Mouse (Mus musculus): Measurements from ENCODE around the gene Zbtb8os. TPM values are rescaled to one million over a fixed set of nuclear protein-coding genes. Genes with fewer than 3 reads are reported as not detected.

Zbtb8os gene
- polyA plus RNA-seq, 1 experiment, result 110 TPM

- TF ChIP-seq POLR2A (IDR thresholded peaks at IDR 0.05; ENCODE audit: low read depth, low read length), result no peak
- no peak overlapping the region for H3K4me3 ChIP-seq (ENCODE audit: insufficient read depth, low read length)
- peaks cover 15% of the 10 kb centered on the region for H3K4me1 ChIP-seq (ENCODE audit: control insufficient read depth, insufficient read depth, low read length)
- peak overlapping the region; percentile 61; the same call in 1 of the 2 replicates for H3K27ac ChIP-seq (ENCODE audit: insufficient read depth, low read length)
Observed at GRCm38 (mm10) chr4:129323491-129323890, 12.0 kb upstream of the Zbtb8os start.

- Histone ChIP-seq H3K4me1 (ENCODE audit: control insufficient read depth, insufficient read depth, low read length) (peaks cover 15% of the 10 kb centered on the region), H3K4me3 (ENCODE audit: insufficient read depth, low read length) (no peak overlapping the region), H3K27ac (ENCODE audit: insufficient read depth, low read length) (peak overlapping the region; percentile 90; the same call in 1 of the 2 replicates)
- TF ChIP-seq POLR2A (IDR thresholded peaks at IDR 0.05; ENCODE audit: low read depth, low read length) (no peak), CTCF (IDR thresholded peaks at IDR 0.05; ENCODE audit: borderline replicate concordance, insufficient read depth, low read length) (no peak)
Observed at GRCm38 (mm10) chr4:129324756-129325155, 10.7 kb upstream of the Zbtb8os start.

GRCm38 (mm10) chr4:129326191-129326590, 9.3 kb upstream of the Zbtb8os start:
- TF ChIP-seq CTCF (IDR thresholded peaks at IDR 0.05; ENCODE audit: borderline replicate concordance, insufficient read depth, low read length), result no peak
- TF ChIP-seq POLR2A (IDR thresholded peaks at IDR 0.05; ENCODE audit: low read depth, low read length), result no peak

GRCm38 (mm10) chr4:129332846-129333245, 2.6 kb upstream of the Zbtb8os start:
- peak overlapping the region; percentile 33 for H3K4me3 ChIP-seq (ENCODE audit: insufficient read depth, low read length)
- no peak for TF ChIP-seq POLR2A (IDR thresholded peaks at IDR 0.05; ENCODE audit: low read depth, low read length)
- no peak for TF ChIP-seq CTCF (IDR thresholded peaks at IDR 0.05; ENCODE audit: borderline replicate concordance, insufficient read depth, low read length)
- H3K4me1 ChIP-seq (ENCODE audit: control insufficient read depth, insufficient read depth, low read length), result peaks cover 2% of the 10 kb centered on the region; the same call in 1 of the 2 replicates
- H3K27ac ChIP-seq (ENCODE audit: insufficient read depth, low read length), result no peak overlapping the region

More at GRCm38 (mm10) chr4:129326191-129326590, 9.3 kb upstream of the Zbtb8os start:
- Histone ChIP-seq H3K27ac (ENCODE audit: insufficient read depth, low read length) (no peak overlapping the region), H3K4me3 (ENCODE audit: insufficient read depth, low read length) (no peak overlapping the region), H3K4me1 (ENCODE audit: control insufficient read depth, insufficient read depth, low read length) (peaks cover 15% of the 10 kb centered on the region)

- TF ChIP-seq POLR2A (IDR thresholded peaks at IDR 0.05; ENCODE audit: low read depth, low read length), result no peak; the same call in 1 of the 2 replicates
- TF ChIP-seq CTCF (IDR thresholded peaks at IDR 0.05; ENCODE audit: borderline replicate concordance, insufficient read depth, low read length), result no peak
Observed at GRCm38 (mm10) chr4:129334677-129335215, 749 bp upstream of the Zbtb8os start.

GRCm38 (mm10) chr4:129336291-129336690, 796 bp downstream of the Zbtb8os start:
- Histone ChIP-seq H3K4me3 (ENCODE audit: insufficient read depth, low read length) (peak overlapping the region; percentile 64), H3K27ac (ENCODE audit: insufficient read depth, low read length) (peak overlapping the region; percentile 99), H3K4me1 (ENCODE audit: control insufficient read depth, insufficient read depth, low read length) (peaks cover 6% of the 10 kb centered on the region)
- TF ChIP-seq CTCF (IDR thresholded peaks at IDR 0.05; ENCODE audit: borderline replicate concordance, insufficient read depth, low read length), result no peak
- no peak for TF ChIP-seq POLR2A (IDR thresholded peaks at IDR 0.05; ENCODE audit: low read depth, low read length)

More at GRCm38 (mm10) chr4:129334677-129335215, 749 bp upstream of the Zbtb8os start:
- H3K4me1 ChIP-seq (ENCODE audit: control insufficient read depth, insufficient read depth, low read length), result peaks cover 6% of the 10 kb centered on the region
- H3K4me3 ChIP-seq (ENCODE audit: insufficient read depth, low read length), result peak overlapping the region; percentile 86
- peak overlapping the region; percentile 64 for H3K27ac ChIP-seq (ENCODE audit: insufficient read depth, low read length)

- no peak overlapping the region for H3K4me3 ChIP-seq (ENCODE audit: insufficient read depth, low read length)
- TF ChIP-seq CTCF (IDR thresholded peaks at IDR 0.05; ENCODE audit: borderline replicate concordance, insufficient read depth, low read length) (no peak), POLR2A (IDR thresholded peaks at IDR 0.05; ENCODE audit: low read depth, low read length) (no peak)
- H3K27ac ChIP-seq (ENCODE audit: insufficient read depth, low read length), result no peak overlapping the region
- H3K4me1 ChIP-seq (ENCODE audit: control insufficient read depth, insufficient read depth, low read length), result peaks cover 4% of the 10 kb centered on the region
Observed at GRCm38 (mm10) chr4:129339743-129340142, 4.2 kb downstream of the Zbtb8os start.

- H3K27ac ChIP-seq (ENCODE audit: insufficient read depth, low read length), result no peak overlapping the region
- no peak overlapping the region for H3K4me3 ChIP-seq (ENCODE audit: insufficient read depth, low read length)
- TF ChIP-seq POLR2A (IDR thresholded peaks at IDR 0.05; ENCODE audit: low read depth, low read length) (no peak), CTCF (IDR thresholded peaks at IDR 0.05; ENCODE audit: borderline replicate concordance, insufficient read depth, low read length) (no peak)
- peaks cover 4% of the 10 kb centered on the region for H3K4me1 ChIP-seq (ENCODE audit: control insufficient read depth, insufficient read depth, low read length)
Observed at GRCm38 (mm10) chr4:129341888-129342287, 6.4 kb downstream of the Zbtb8os start.

GRCm38 (mm10) chr4:129342705-129343104, 7.2 kb downstream of the Zbtb8os start:
- TF ChIP-seq CTCF (IDR thresholded peaks at IDR 0.05; ENCODE audit: borderline replicate concordance, insufficient read depth, low read length), result no peak
- TF ChIP-seq POLR2A (IDR thresholded peaks at IDR 0.05; ENCODE audit: low read depth, low read length), result no peak
- no peak overlapping the region for H3K4me3 ChIP-seq (ENCODE audit: insufficient read depth, low read length)
- no peak overlapping the region for H3K27ac ChIP-seq (ENCODE audit: insufficient read depth, low read length)
- peaks cover 4% of the 10 kb centered on the region for H3K4me1 ChIP-seq (ENCODE audit: control insufficient read depth, insufficient read depth, low read length)

- TF ChIP-seq CTCF (IDR thresholded peaks at IDR 0.05; ENCODE audit: borderline replicate concordance, insufficient read depth, low read length) (no peak), POLR2A (IDR thresholded peaks at IDR 0.05; ENCODE audit: low read depth, low read length) (no peak)
- Histone ChIP-seq H3K4me3 (ENCODE audit: insufficient read depth, low read length) (no peak overlapping the region), H3K4me1 (ENCODE audit: control insufficient read depth, insufficient read depth, low read length) (no peaks in the 10 kb centered on the region), H3K27ac (ENCODE audit: insufficient read depth, low read length) (no peak overlapping the region)
Observed at GRCm38 (mm10) chr4:129346481-129347154, 11.1 kb downstream of the Zbtb8os start.
